Mouse (Mus musculus): ENCODE data around the gene Frmd5.
"Not testable (repeated sequence)": the region's sequence is repeated elsewhere in the genome, so short reads cannot be mapped to it uniquely, and the experiment has no call there.

Frmd5 gene

DNA sequence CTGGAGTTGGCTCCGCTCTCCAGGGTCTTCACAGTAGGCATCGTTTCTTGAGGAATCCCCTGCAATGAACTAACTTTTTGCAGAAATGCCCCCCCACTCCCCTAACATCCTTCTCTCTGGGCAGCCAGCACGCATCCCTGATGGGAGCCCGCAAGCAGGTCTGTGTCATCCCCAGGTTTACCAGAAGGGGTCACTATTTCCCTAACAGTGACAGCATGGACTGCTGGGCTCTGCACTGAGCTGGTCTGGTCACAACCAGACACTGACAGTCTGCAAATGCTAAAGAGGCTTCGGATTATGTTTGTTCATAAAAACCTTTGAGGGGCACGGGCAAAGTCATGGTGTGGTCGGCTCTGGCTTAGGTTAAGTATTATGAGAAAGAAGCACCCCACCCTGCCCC is 235.1 kb downstream of the Frmd5 start:
- peak; percentile 83 for DNase-seq (ENCODE audit: low spot score)

DNA sequence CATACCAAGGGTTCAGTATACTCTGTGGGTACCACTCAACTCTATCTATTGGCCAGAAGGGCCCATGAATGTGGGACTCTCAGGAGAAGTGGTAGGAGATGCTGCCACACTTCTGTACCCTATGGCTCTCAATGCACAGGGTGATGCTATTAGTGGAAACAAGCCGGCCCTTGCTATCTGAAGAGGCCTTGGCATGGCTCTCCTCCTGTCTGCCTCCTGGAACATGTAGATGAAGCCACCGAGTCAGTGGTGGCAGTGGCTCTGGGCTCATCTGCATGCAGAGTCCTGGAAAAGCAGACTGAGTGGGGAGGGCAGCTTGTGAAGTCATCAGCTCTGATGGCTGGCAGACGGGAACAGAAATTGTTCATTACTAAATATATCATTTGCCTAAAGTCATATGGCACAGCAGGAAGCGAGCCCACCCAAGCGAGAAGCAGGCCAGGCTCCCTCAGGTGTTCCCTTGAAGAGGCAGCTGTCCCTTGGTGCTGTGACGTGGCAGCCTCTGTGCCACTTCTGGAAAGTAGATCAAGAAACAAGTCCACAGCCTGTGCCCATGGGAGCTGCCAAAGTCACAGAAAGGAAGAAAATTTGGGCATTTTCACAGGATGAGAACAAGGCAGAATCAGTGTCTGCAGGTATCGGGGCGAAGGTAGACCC is 235.8 kb downstream of the Frmd5 start:
- DNase-seq (ENCODE audit: low spot score), result no peak

DNA sequence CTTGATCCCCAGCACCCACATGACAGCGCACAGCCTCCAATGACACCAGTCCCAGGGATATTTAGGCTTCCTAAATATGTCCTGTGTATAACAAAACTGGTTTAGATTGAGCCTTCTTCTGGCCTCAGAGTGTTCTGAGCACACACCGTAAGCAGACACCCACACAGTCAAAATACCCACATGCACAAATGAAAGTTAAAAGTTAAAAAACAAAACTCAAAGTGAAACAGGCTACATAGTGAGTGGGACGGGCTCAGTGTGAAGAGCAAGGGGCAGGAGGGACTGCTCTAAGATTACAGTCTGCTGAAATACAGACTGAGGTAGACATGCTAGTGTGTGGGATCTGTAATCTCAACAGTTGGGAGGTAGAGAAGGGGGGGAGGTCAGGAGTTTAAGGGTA is 236.8 kb downstream of the Frmd5 start:
- DNase-seq (ENCODE audit: low spot score), result no peak

DNA sequence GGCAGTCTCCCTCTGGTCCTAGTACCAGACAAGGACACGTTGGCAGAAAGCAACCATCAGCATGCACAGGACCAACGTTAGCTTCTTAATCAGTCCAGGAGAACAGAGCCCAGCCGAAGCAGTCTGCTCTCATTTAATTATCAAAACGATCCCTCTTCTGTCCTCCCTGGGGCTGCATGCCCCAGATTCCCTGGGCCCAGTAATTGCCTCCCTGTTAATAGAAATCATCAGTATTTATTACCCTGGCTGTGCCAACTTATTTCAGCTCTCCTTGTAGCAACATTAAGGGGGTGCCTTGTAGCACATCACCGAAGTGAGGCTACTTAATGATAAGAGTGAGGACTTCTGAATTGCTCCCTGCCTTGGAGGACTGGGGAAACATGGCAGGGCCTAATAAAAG is 241.0 kb downstream of the Frmd5 start:
- no peak for DNase-seq (ENCODE audit: low spot score)

DNA sequence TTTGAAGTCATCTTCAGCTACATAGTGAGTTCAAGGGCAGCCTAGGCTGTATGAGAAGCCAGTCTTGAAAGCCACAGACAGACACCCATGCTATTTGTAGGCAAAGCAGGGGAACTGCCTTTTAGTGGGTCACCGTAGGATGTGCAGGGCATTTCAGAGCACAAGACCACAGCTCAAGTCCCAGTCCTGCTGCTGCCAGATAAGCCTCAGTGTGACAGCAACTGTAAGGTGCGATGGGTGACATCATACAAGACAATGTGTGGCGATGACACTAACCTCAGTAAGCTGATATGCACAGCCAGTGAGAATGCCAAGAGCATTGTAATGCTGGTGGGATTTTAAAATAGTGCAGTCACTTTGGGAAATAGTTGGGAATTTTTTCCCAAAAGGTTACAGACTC is 243.8 kb downstream of the Frmd5 start:
- no peak for DNase-seq (ENCODE audit: low spot score)

DNA sequence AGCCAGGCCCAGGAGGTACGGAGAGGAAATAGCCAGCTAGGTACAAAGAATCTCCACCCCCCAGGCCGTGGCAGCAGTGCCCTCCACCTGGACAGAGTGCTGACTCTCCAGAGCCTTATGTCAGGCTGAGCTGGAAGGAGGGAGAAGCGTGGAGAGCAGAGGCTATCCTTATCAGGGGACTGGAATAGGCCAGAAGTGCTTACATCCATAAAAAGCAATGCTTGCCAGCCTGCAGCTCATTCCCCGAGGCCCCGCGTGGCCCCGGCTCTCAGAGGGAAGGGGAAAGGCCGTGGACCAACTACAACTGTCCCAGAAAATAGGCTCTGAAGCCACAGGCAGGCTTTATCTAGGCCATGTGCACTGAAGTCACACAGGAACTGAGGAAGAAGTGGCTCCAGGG is 255.6 kb downstream of the Frmd5 start:
- no peak for DNase-seq (ENCODE audit: low spot score)

DNA sequence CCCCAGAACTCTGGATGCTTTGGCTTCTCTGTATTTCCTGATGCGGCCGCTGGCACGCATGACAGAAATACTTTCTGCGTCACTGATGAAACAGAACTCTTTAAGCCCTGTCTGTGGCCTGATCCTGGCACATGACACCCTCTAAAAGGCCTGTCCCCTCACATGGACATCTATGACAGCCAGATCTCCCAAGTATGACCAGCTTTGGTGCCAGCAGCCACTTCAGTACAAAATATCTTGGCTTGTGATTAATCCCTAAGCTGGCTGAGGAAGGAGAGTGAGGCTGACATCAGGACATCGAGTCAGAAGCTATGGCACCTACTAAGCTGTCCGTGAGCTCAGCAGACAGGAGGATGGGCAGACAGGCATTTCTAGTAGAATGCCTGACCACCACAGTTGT is 257.3 kb downstream of the Frmd5 start:
- no peak for DNase-seq (ENCODE audit: low spot score)

DNA sequence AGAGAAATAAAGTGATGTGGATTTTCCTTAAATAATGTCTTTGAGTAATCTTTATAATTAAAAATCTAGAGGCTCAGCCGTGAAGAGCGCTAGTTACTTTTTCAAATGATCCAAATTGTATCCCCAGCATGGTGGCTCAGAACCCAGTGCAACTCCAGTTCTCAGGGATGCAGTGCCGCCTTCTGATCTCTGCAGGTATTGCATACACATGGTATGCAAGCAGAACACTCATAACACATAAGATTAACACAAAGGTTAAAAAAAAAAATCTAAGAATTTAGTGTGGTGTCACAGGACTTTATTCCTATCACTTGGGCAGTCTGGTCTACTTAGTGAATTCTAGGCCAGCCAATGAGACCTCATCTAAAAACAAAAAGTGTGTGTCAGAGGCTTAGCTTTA is 262.1 kb downstream of the Frmd5 start:
- no peak for DNase-seq (ENCODE audit: low spot score)

DNA sequence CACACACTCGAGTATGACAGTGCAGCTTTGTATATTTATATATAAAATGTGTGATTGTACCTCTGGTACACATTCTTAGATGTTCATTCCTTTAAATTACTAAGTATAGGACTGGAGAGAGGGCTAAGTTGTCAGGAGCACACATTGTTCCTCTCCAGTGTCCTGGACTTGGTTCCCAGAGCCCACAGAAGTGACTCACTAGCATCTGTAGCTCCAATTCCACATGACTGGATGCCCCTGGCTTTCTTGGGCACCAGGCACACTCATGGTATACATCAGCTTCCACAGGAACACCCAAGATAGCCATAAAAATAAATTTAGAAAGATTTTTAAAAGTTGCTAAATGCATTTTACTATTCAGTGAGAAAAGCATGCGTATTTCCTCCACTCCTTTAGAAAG is 281.8 kb downstream of the Frmd5 start:
- DNase-seq (ENCODE audit: low spot score), result no peak

DNA sequence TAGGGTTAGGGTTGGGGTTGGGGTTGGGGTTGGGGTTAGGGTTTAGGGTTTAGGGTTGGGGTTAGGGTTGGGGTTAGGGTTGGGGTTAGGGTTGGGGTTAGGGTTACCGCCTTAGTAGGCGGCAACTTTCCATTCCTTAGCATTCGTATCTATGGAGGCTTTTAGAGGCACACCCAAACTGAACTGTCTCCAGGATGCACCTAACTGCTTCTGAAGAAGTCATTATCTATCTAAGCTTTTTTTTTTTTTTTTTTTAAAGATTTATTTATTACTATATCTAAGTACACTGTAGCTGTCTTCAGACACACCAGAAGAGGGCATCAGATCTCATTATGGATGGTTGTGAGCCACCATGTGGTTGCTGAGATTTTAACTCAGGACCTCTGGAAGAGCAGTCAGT is 284.1 kb downstream of the Frmd5 start:
- not testable (repeated sequence) for DNase-seq (ENCODE audit: low spot score)

DNA sequence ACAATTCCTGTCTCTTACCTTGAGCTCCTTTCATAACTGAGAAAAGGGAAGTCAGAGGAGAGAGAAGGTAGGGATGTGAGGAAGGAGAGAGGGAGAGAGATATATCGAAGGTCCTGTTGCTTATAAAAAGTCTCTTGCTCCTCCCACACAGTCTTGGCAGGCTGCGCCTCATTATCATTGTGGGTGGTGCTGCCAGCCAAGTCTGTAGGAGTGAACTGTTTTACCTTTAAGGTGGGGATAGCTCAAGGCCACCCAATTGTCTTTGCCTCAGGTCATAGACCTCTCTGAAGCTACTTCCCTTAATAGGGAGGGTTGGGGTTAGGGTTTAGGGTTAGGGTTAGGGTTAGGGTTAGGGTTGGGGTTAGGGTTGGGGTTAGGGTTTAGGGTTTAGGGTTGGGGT is 284.9 kb downstream of the Frmd5 start:
- no peak for DNase-seq (ENCODE audit: low spot score)

DNA sequence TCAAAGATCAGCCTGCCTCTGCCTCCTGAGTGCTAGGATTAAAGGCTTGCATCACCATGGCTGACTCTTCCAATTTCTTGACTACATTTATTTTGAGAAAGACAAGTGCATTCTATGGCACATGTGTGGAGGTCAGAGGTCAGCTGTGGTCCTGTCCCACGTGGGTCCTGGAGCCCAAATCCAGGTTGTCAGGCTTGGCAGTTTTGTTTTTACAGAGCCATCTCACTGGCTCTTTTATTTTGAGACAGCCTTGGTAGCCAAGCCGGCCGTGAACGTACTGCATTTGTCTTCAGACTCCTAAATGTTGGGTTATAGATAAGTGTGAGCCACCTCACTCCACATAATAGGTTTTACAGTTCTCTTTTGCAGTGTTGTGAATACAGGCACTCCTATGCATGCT is 288.2 kb downstream of the Frmd5 start:
- DNase-seq (ENCODE audit: low spot score), result not testable (repeated sequence)

DNA sequence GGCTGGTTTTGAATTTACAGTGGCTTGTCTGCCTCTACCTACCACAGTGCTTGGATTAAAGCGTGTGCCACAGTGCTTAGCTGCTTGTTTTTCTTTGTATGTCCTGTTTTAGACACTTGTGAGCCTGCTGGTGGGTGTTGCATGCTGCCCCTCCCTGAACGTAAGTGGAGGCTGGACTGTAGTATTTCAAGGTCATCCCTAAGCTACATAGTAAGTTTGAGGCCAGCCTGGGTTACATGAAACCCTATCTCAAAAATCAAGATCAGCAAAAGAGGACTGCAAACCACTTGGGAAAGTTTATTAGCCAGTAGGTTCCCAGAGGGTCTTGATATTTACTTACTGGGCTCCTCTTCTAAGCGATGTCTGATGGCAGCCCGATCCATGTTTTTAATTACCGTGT is 288.8 kb downstream of the Frmd5 start:
- no peak for DNase-seq (ENCODE audit: low spot score)

DNA sequence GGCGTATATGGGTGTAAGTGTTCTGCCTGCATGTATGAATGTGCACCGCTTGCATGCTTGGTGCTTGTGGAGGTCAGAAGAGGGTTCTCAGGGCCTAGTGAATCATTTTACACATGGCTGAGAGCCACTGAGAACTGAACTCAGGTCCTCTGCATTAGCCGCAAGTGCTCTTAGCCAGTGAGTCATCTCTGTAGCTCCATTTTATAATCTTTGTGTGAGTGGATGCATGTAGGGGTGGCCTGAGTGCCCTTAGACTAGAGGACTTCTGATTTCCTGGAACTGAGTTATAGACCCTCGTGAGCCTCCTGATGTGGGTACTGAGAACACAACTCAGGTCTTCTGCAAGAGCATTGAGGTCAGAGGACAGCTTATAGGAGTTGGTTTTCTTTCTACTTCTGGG is 292.7 kb downstream of the Frmd5 start:
- no peak for DNase-seq (ENCODE audit: low spot score)

DNA sequence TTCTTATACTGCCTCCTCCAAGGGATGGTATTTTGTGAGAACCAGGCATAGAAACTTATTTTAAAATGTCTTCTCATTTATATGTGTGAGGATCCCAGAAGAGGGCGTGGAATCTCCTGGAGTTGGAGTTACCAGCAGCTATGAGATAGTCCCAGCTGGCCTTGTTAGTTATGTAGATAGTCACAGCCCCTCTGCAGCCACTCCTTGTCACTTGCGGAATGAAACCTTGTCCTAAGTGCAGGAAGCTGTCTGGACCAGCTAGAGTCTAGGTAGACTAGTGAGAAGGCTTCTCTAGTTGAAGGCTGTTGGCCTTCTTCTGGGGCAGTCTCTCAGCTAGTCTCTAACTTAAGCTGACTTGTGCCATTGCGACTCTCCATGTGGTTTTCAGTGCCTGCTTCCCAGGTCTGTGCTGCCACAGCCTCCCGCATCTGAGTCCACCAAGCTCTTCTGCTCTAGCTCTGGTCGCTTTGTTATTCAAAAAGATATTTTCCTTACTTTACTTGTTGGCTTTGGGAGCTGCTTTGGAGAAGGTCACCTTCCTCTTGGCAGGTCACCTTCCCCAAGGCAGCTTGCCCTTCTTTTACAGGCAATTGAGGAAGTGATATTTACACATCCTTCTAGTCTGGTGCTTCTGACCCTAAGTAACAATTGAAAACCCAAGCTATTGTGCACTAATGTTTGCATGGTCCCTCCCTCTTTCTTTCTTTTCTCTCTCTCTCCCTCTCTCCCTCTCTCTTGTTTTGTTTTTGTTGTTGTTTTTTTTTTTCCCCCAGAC is 293.7 kb downstream of the Frmd5 start:
- DNase-seq (ENCODE audit: low spot score), result not testable (repeated sequence)

DNA sequence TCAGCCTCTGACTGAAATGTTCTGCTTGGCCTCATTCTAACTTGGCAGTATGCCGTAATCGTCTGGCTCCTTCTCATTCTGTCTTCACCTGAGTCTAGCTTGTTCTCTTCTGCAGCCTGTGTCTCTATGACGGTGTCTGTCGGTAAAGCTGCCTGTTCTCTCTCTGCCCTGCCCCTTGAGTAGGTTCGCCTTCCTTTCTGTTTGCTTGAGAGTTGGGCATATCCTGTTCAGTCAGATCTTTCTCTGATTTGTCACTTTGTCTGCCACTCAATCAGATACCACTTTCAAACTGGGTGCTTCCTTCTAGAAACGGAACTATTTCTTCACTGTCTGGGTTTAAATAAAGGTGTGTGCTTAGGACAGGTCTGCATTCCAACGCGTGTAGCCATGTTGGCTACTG is 295.5 kb downstream of the Frmd5 start:
- no peak for DNase-seq (ENCODE audit: low spot score)

DNA sequence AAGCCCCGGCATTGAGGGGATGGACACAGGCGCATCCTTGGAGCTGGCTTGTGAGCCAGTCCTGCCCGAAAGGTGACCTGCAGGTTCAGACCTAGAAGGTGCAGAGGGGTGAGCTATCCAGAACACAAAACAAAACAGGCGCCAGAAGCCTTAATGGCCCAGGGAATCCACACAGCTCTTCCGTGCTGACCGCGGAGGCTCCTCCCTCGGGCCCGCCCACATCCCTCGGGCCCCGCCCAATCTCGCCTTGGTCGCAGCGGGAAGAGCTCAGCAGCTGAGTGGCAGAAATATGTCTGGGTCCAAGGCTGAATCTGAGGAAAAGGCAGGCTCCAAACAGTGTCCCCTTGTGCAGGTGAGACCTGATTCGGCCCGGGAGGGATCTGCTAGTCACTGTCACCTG is 297.3 kb downstream of the Frmd5 start:
- DNase-seq (ENCODE audit: low spot score), result peak; percentile 77

DNA sequence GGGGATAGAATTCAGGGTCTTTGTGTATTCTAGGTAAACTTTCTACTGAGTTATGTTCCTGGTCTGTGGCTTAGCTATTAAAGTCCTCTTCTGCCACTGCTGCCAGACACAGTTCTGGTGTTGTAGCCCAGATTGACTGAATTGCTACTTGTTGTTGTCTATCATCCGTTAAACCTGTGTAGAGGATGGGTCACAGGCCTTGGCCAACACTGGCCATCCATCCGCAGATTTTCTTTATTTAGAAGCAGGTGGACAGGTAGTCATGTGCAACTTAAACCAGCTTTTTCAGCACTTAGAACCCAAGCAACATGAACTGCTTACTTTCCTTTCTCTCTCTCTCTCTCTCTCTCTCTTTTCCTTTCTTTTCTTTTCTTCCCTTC is 298.9 kb downstream of the Frmd5 start:
- DNase-seq (ENCODE audit: low spot score), result no peak

DNA sequence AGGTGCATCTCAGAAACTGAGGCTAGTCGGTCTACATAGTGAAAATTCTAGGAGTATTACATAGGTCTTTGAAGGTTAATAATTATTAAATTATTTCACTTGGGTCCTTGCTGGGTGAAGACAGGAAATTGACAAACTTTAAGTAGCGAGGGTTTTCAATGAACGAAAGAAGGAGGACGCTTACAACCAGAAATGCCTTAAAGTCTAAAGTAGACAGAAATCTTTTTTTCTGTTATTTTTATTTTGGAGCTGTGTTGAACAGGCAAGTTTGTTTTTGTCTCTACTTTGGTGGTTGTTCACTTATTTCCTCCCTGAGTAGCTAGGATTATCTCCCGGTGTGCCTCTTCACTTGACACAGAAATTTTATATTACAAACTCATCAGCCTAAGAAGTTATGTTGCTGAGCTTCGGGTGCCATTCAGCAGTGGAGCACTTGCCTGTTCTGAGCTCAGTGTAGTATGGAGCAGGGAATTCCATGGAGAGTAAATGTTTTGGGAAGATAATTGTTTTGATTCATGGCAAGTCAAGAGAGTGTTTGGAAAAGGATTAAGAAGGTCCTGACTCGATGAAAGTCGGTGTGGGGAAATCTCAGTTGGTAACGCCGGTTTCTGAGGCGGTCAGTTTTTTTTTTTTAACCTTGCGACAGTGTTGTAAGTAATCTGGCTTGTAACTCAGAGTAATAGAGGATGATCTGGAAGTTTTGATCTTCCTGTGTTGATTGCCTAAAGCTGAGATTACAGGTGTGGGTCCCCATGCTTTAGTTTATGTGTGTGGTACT is 299.5 kb downstream of the Frmd5 start:
- DNase-seq (ENCODE audit: low spot score), result no peak

DNA sequence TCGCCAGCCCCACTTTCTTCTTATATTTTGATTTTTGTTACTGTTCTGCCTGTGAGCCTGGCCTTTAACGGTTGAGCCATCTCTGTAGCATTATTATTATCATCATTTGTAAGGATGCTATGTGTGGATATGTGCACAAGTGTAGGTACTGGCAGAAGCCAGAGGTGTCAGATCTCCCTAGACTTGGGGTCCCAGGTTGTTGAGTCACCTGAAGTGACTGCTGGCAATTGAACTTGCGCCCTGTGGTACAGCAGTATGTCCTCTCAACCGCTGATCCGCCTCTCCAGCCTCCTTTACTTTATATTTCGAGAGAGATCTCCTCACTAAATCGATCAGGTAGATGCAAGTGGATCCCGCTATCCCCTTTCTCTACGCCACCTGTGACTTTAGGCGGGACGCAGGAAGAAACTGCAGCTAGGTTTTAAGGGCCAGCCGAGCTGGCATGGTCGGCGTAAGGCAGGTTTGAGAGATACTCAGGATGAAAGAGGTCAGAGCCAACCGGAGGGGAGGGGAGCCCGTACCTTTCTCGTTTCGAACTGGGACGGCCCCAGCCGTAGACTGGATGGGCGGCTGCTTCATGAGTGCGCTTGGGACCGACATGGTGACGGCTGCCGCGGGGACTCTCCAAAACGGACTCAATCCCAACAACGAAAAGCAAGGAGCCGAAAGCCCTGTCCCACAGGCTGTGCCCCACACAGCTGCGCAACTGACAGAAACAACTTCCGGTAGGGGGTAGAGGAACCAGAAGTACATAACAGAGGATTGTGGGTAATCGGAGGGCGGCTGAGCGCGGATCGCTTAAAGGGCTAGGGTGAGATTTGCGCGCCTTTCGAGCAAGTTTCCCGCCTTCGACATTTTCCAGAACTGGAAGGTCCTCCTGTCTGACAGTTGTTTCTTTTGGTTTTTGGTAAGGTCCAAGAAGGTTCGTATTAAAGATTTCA is 300.7 kb downstream of the Frmd5 start, which contains the start of the genes Mfap1a and Wdr76:
Mfap1a (minus strand) TSS at position 724 of the 941 bp plus-strand sequence.
Wdr76 (plus strand) TSS at position 782 of the 941 bp plus-strand sequence.
- peak; percentile 84 for DNase-seq (ENCODE audit: low spot score)

DNA sequence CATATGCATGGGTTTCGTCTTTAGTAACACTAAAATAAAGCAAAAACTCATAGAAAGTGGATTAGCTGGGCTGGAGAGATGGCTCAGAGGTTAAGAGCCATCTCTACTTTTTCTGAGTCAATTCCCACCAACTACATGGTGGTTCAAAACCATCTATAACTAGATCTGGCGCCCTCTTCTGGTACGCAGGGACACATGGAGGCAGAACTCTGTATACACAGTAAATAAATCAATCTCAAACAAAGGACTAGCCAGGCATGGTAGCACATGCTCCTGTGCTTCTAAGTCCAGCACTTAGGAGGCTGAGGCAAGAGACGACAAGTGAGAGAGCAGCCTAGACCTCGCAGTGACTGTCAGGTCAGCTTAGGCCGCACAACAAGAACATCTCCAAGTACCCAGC is 305.3 kb downstream of the Frmd5 start:
- DNase-seq (ENCODE audit: low spot score), result not testable (repeated sequence)

Measured in urinary bladder, postnatal 14 days (tissue).